Mouse (Mus musculus) lung, embryonic 14.5 days (tissue): ENCODE results near the gene Magi1. TPM values are rescaled to one million over a fixed set of nuclear protein-coding genes. Genes with fewer than 3 reads are reported as not detected.

Experiments
- ATAC-seq: fragments of 200-750 bp; cut with Nextera tagmentation; 2 replicates; pipeline ENCODE4 v1.8.0; 2017; ENCODE audit warnings: mild to moderate bottlenecking, moderate TSS enrichment, moderate library complexity; ENCODE audit not compliant: insufficient read depth
- DNase-seq: peaks from one replicate; pipeline ENCODE4 v3.0.0-alpha.2; 2015
- H3K27ac ChIP-seq: fragments of 300-500 bp; sonication (generic); 2 replicates; pipeline ENCODE4 v1.5.1; 2014; ENCODE audit warnings: low read depth, mild to moderate bottlenecking, moderate library complexity
- H3K27me3 ChIP-seq: fragments of 300-500 bp; sonication (generic); 2 replicates; pipeline ENCODE4 v1.6.1; 2014; ENCODE audit warnings: low read length, control low read depth; ENCODE audit not compliant: insufficient read depth
- H3K36me3 ChIP-seq: fragments of 300-500 bp; sonication (generic); 2 replicates; pipeline ENCODE4 v1.6.1; 2014; ENCODE audit warnings: control low read depth; ENCODE audit not compliant: insufficient read depth
- H3K4me1 ChIP-seq: fragments of 300-500 bp; sonication (generic); 2 replicates; pipeline ENCODE4 v1.6.1; 2014; ENCODE audit warnings: antibody characterized with exemption, control low read depth; ENCODE audit not compliant: insufficient read depth
- H3K4me2 ChIP-seq: fragments of 300-500 bp; sonication (generic); 2 replicates; pipeline ENCODE4 v1.6.1; 2014; ENCODE audit warnings: mild to moderate bottlenecking
- H3K4me3 ChIP-seq: fragments of 300-500 bp; sonication (generic); 2 replicates; pipeline ENCODE4 v1.5.1; 2014; ENCODE audit warnings: low read depth, low read length
- H3K9ac ChIP-seq: fragments of 300-500 bp; sonication (generic); 2 replicates; pipeline ENCODE4 v1.6.1; 2014
- H3K9me3 ChIP-seq: fragments of 300-500 bp; sonication (generic); 2 replicates; pipeline ENCODE4 v1.6.1; 2016; ENCODE audit warnings: low read depth, low read length, control low read depth
- CTCF ChIP-seq: IDR thresholded peaks from 2 replicates; pipeline ENCODE4 v1.5.1; 2016; ENCODE audit warnings: antibody characterized with exemption, low read depth
- WGBS: fragments of 180-500 bp; shearing (Covaris S2); extraction: QIAGEN DNeasy Blood & Tissue Kit; methylation state at CpG from one replicate; pipeline ENCODE4 v1.1.7; 2014; 5-methylcytosine and 5-hydroxymethylcytosine counted together
- polyA plus RNA-seq: library from polyadenylated mRNA; unstranded; fragments of >200 nt; fragmentation: Nextera tagmentation; extraction: Ambion mirVana; gene quantifications from 2 replicates; pipeline ENCODE4 v1.2.1, GENCODE M21; 2014

The Magi1 gene
- polyA plus RNA-seq, 1 experiment from 2014 or later, result 10.1 TPM

DNA sequence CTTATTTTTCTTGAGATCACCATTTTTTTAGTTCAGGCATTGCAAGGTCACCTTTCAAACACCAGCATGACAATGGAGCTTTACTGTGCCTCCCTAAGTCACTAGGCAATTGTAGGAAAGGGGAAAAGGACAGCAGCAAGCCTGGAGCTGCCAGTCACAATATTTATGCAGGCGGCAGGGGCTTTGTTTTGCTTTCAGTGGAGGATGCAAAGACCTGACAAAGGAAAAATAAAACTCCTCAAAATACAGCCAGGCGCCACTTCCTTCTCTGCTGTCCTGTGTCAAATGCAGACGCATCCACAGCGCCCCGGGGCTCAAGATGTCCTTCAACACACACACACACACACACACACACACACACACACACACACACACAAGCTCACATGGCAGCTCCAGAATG is 77.8 kb downstream of the Magi1 start:
- Histone ChIP-seq H3K4me1 (peaks cover 12% of the 10 kb centered on the region), H3K9ac (no peak overlapping the region), H3K9me3 (no peaks in the 10 kb centered on the region), H3K4me2 (no peak overlapping the region), H3K27me3 (no peaks in the 10 kb centered on the region), H3K27ac (peak overlapping the region; percentile 55), H3K4me3 (no peak overlapping the region), H3K36me3 (no peaks in the 10 kb centered on the region)
- ATAC-seq (no peak), DNase-seq (no peak)
- 42% methylated on average over 5 of the region's 5 CpGs for WGBS
- no peak for TF ChIP-seq CTCF

DNA sequence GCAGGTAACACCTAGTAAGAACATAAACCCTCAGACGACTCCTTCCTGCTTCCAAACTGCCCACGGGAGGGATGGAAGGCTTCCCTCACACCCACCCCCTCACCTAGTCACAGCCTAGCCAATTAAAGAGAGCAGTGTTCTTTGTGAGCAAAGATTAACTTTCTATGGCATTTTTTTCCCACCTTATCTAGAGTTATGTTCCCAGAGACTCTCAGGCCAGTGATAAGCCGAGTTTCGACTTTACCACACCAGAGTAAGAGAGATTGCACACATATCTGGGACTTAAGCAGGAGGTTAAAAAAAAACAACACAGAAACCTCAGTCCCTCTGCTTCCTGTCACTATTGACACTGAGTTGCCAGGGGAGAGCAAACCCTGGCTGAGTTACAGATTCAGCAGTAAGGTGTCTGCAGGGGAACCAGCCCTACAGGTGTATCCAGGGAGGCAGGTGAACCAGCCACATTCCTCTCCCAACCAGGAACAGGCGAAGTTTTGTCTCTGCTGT is 80.0 kb downstream of the Magi1 start:
- H3K36me3 ChIP-seq, result no peaks in the 10 kb centered on the region
- H3K4me3 ChIP-seq, result no peak overlapping the region
- H3K27me3 ChIP-seq, result no peaks in the 10 kb centered on the region
- H3K27ac ChIP-seq, result peak overlapping the region; percentile 84
- TF ChIP-seq CTCF, result no peak
- DNase-seq, result peak; percentile 66
- peak overlapping the region; percentile 33 for H3K4me2 ChIP-seq
- no peaks in the 10 kb centered on the region for H3K9me3 ChIP-seq
- 14% methylated on average over 5 of the region's 5 CpGs for WGBS
- ATAC-seq, result peak; percentile 82
- peaks cover 12% of the 10 kb centered on the region for H3K4me1 ChIP-seq
- H3K9ac ChIP-seq, result no peak overlapping the region

DNA sequence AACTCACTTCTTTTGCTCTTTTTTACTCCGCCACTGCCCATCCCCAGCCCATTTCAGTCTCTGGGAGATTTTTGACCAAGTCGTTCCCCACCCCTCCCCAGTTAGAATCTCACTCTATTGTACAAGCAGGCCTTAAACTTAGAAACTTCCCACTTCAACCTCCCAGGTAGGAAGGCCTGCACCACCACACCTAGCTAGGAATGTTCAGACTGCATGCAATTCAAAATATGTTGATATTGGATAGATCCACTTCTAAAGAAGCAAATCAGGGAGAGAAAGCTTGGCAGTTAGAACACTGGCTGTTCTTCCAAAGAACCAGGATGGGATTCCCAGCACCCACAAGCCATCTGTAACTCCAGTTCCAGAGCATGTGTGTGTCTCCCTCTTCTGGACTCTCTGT is 81.8 kb downstream of the Magi1 start:
- no peak overlapping the region for H3K4me2 ChIP-seq
- no peak for ATAC-seq
- 95% methylated on average over 2 of the region's 2 CpGs for WGBS
- H3K27me3 ChIP-seq, result no peaks in the 10 kb centered on the region
- H3K4me3 ChIP-seq, result no peak overlapping the region
- H3K36me3 ChIP-seq, result no peaks in the 10 kb centered on the region
- DNase-seq, result no peak
- peaks cover 12% of the 10 kb centered on the region for H3K4me1 ChIP-seq
- no peaks in the 10 kb centered on the region for H3K9me3 ChIP-seq
- H3K9ac ChIP-seq, result no peak overlapping the region
- no peak for TF ChIP-seq CTCF
- peak overlapping the region; percentile 84; the same call in 1 of the 2 replicates for H3K27ac ChIP-seq

DNA sequence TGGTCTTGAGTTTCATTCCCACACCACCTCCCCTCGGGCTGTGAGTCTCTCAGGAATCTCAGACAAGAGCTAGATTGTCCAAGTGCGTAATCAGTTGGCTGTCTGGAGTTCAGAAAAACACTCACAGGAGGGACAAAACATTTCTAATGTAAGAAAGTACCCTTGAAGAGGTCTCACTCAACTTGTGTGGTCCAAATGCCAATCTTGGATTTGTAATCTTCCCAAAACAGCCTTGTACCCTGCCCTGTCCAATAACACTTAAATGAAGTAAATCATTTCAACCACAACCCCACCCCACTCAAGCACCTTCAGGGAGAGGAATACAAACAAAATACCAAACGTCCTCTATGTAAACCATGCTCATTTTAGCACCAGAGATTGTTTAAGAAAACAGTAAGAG is 82.8 kb downstream of the Magi1 start:
- Histone ChIP-seq H3K27ac (no peak overlapping the region), H3K4me1 (peaks cover 7% of the 10 kb centered on the region), H3K9ac (no peak overlapping the region), H3K4me3 (no peak overlapping the region), H3K27me3 (no peaks in the 10 kb centered on the region), H3K4me2 (no peak overlapping the region), H3K36me3 (no peaks in the 10 kb centered on the region), H3K9me3 (no peaks in the 10 kb centered on the region)
- 30% methylated on average over 3 of the region's 3 CpGs for WGBS
- ATAC-seq (no peak), DNase-seq (peak; percentile 39)
- TF ChIP-seq CTCF, result no peak

DNA sequence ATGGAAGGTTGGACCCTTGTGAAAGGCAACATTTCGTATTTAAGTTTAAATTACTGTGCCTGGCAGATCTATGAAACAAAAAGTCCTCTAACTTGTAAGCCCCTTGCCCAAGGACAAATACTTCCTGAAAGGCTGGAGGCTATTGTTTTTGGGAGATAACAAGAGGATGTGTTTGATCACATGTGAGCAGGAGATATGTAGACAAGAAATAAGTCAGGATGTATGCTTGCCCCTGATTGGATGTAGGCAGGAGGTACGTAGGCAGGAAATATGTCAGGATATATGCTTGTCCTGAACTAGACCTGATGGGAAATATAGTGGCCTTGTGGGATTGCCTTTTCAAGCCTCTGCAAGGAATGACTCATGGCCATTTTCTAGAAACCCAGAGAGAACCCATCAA is 84.0 kb downstream of the Magi1 start:
- no peak overlapping the region for H3K4me3 ChIP-seq
- H3K36me3 ChIP-seq, result no peaks in the 10 kb centered on the region
- no peaks in the 10 kb centered on the region for H3K27me3 ChIP-seq
- TF ChIP-seq CTCF, result no peak
- H3K9me3 ChIP-seq, result no peaks in the 10 kb centered on the region
- no peak for ATAC-seq
- no peak for DNase-seq
- peaks cover 12% of the 10 kb centered on the region; the same call in 1 of the 2 replicates for H3K4me1 ChIP-seq
- no peak overlapping the region for H3K27ac ChIP-seq
- H3K9ac ChIP-seq, result no peak overlapping the region
- no peak overlapping the region for H3K4me2 ChIP-seq
- 68% methylated on average over 2 of the region's 2 CpGs for WGBS

DNA sequence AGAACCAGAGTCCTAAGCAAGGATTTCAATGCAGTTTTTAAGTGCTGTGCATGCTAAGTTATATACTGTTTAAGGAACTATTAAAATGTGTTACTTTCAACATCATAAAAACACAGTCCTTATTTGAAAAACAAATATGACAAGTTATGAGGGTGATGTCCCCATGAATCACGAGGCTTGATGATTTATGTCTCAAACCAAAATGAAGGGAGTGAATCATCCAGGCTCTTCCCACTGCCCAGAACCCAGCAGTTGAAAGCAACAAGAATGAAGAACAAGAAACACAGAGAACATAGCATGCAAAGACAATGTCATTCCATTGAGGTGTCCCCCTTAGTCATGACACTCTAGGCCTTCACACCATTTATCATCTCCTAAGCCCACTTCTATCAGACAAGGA is 85.9 kb downstream of the Magi1 start:
- no peaks in the 10 kb centered on the region for H3K27me3 ChIP-seq
- WGBS, result 47% methylated on average over 1 of the region's 1 CpGs
- H3K4me2 ChIP-seq, result no peak overlapping the region
- H3K9me3 ChIP-seq, result no peaks in the 10 kb centered on the region
- H3K36me3 ChIP-seq, result no peaks in the 10 kb centered on the region
- ATAC-seq, result no peak
- no peak for TF ChIP-seq CTCF
- no peak for DNase-seq
- H3K4me3 ChIP-seq, result no peak overlapping the region
- no peak overlapping the region for H3K9ac ChIP-seq
- H3K4me1 ChIP-seq, result peaks cover 9% of the 10 kb centered on the region; the same call in 1 of the 2 replicates
- no peak overlapping the region for H3K27ac ChIP-seq

DNA sequence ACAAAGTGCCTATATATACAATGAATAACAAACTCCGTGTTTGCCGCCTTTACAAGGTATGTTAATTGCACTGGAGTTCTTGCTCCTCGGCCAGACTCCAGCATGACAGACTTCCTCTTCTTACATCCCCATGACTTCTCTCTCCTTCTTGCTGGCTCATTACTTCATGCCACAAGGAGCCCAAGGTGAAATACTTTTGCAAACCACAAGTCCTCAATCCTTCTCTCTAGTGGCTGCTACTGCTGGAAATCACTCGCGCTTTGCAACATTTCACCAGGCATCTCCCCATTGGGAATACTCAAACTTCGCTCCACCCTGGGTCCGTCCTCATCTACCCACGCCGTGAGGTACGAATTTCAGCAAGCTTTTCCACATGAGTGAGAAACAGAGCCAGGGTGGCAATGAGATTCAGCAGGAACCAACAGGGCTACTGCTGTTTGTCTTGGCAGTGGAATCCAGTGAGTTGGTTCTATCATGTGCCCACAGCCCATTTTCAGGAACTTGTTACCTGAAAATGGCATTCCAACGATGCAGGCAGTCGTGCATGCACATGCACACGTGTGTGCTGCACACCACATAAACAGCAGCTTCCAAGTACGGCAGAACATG is 88.3 kb downstream of the Magi1 start:
- Histone ChIP-seq H3K36me3 (no peaks in the 10 kb centered on the region), H3K4me2 (no peak overlapping the region), H3K4me3 (no peak overlapping the region), H3K9ac (no peak overlapping the region), H3K4me1 (peaks cover 9% of the 10 kb centered on the region; the same call in 1 of the 2 replicates), H3K27me3 (no peaks in the 10 kb centered on the region), H3K9me3 (no peaks in the 10 kb centered on the region), H3K27ac (no peak overlapping the region)
- WGBS, result 69% methylated on average over 14 of the region's 14 CpGs
- DNase-seq, result no peak
- no peak for ATAC-seq
- TF ChIP-seq CTCF, result no peak
